Mouse (Mus musculus): ENCODE measurements around the gene Lipo2. TPM values are rescaled to one million over a fixed set of nuclear protein-coding genes. Genes with fewer than 3 reads are reported as not detected.
"Not testable (repeated sequence)": the region's sequence is repeated elsewhere in the genome, so short reads cannot be mapped to it uniquely, and the experiment has no call there.

Lipo2 gene
- total RNA-seq (2021) = under 1 TPM; 0.25 to 0.41 TPM
- long read RNA-seq, experiment 1 = 0 reads
- long read RNA-seq, experiment 2 = 0 reads

DNA sequence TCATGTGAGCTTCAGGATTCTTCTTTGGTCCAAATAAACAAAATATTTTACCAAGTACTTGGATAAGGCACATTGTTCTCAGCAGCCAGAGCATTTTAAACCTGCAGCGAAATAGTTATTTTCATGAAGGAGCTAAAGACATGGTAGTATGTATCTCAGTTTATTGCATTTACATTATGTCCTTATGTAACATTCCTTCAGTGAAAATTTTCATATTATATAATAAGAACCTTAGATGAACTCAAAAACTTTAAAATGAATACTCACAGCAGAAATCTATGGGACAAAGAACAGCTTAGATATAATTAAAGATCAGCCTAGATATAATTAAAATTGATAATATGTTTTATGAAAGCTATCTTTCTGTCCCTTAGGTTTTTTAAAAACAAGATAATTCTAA is at the start of gene Lipo2:
Lipo2 (minus strand) TSS at position 101 of the 400 bp plus-strand sequence.
- DNase-seq = not testable (repeated sequence)

- DNase-seq = not testable (repeated sequence)
Measured at GRCm38 (mm10) chr19:33787359-33787758, 36.2 kb upstream of the Lipo2 start, which contains the start of gene Lipo1. TSS of gene Lipo1 (minus strand) at chr19:33787459.

DNA sequence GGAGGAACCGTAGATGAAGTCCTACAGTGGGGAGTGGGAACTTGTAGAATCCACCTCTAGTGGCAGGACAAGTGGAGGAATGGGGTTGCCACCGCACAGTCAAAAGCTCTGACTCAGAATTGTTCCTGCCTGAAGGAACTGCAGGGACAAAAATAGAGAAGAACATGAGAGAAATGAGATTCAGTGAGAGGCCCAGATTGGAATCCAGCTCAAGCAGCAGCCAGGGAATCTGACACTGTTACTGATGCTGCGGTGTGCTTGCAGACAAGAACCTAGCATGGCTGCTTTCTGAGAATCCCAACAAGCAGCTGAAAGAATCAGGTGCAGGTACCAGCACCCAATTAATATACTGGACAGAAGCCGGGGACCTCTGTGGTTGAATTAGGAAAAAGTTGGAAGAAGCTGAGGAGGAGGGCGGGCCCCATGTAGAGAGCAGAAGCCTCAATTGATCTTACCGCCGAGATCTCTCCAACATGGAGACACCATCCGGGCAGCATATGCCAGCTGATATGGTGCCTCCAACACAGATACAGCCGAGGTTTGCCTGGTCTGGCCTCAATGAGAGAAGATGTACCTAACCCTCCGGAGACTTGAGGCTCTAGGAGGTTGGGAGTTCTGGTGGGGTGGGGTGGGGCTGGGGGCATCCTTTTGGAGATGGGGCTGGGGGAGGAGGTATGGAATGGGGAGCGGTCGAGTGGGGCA is 35.6 kb upstream of the Lipo2 start:
- DNase-seq = no peak

DNA sequence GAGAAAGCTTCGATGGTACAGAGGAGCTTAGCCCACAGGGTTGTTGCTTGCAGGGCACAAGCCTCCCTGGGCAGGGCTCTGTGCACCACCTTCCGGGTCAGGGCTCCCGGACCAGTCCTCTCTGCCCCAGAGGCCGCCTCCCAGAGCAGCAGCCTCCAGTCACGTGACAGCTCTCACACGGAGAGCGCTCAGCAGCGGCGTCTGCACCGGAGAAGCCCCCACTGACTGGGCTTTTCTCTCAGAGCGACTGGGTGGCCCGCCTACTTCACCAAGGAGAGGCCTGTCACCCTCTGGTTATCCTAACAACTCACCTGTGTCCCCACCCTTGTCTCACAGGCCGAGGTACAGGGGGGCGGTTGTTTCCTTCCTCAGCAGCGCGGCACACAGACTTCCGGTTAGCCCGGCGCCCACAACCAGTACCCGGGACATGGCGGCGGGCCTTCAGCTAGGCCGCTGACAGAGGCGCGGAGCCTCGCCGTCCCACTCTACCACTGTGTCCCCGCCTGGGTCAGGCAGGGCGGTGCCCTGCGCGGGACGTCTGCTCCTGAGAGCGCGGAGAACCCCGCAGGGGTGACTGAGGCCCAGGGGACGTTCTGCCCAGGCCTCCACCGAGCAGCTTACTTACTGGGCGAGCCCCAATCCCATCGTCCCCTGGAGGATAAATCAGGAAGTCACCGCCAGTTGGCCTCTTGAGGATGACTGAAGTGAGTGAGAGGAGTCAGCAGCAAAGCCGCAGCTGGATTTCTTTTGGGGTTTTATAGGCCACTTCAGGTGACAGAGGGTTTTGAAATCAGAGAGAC is 10.3 kb upstream of the Lipo2 start, which contains the start of gene Lipo3:
Lipo3 (minus strand) TSS at position 665 of the 800 bp plus-strand sequence.
- DNase-seq = peak; percentile 32 to 52

Other genes with a start within 250 kb of the Lipo2 start
- under 1 TPM in 1 of 2 experiments, not detected in 1; 0.15 TPM for gene Lipo4, start 233.6 kb downstream of the Lipo2 start, total RNA-seq (2021)
- gene Gm8978, start 126.1 kb downstream of the Lipo2 start, total RNA-seq (2021) = not detected
- 1 to 10 TPM; 7.8 to 9.7 TPM for gene Lipo3, start 10.6 kb upstream of the Lipo2 start, total RNA-seq (2021)
- gene Lipo1, start 36.1 kb upstream of the Lipo2 start, total RNA-seq (2021) = not detected
- gene Lipf, start 209.8 kb upstream of the Lipo2 start, total RNA-seq (2021) = not detected

Measured in heart, adult 18-20 months (tissue).